Mouse (Mus musculus): ENCODE measurements at regions not wholly inside any gene's neighbourhood (a gene's known extent, or its start where the extent isn't known, plus 50 kb on each side); places are given as distances from the start of the nearest gene placed in this dataset.

DNA sequence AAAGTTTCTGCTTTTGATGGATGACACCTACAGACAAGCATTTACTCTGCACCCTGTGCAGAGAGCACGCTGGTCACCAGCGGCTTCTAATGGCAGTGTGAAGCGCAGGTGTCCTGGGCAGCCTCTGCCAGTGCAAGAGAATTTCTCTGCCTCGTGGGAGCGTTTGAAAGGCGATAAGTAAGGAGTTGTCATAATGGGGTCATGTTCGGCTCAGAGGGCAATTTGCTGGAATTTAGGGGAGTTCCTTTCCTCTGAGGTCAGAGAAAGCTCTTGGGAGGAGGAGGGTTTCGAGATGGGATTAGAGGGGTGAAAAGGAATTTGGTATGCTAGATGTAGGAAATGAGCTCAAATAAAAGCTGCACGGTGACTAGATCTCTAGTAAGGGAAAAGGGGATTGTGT, 144.5 kb downstream of the Ttc32 start:
- no peak for DNase-seq (ENCODE audit: low spot score in 2 of 2)

DNA sequence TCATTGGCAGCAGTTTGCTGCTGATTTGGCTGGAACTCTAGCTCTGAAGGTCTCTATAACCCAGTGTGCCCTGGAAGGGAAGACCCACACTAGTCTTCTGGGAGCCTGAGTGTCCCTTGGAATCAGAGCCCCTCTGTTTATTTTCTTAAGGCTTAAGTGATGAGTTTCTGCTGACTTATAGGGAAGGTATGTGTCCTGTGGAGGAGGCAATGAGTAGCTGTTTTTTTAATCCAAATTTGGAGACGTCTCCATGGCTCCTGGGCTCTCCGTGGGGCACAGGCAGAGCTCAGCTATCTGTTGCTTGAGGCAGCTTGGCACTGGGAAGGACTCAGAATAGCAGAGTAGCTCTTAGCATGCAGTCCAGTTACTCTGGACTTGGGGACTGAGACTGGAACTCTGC, 146.4 kb downstream of the Ttc32 start:
- DNase-seq (ENCODE audit: low spot score in 2 of 2) = no peak

DNA sequence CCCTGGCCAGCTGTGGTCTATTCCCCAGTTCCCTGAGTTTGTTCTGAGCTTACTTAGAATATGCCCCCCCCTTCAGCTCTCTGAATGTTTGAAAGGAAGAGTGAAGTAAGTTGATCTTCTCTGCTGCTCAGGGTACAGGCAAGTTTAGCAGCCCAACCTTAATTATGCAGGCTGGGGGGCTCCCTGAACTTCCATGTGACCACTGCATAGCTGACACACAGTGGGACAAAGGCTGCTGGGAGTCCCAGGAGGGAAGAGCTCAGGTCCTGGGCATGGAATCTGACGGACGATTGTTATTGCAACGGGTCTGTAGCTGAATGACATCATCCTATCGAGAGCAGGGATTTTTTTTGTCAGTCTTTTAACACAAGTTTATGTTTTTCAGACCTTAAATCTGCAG, 148.8 kb downstream of the Ttc32 start:
- DNase-seq (ENCODE audit: low spot score in 2 of 2) = no peak

DNA sequence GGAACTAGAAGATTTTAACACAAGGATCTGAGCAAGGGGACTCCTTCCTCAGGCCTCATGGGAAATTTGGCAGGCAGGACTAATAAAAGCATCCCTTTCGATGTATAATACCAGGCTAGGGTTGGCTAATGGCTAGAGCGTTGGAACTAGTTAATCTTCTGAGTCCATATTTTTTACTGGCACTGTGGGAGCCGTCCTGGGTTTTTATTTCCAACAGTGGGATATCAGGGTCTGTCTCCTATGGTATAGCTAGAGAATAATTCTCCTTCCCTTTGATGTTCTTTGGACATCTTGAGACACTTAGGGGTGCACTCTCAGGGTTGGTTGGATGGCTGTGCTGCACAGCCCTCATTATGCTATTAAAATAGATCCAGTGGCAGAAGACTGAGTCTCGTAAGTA, 150.9 kb downstream of the Ttc32 start:
- no peak for DNase-seq (ENCODE audit: low spot score in 2 of 2)

DNA sequence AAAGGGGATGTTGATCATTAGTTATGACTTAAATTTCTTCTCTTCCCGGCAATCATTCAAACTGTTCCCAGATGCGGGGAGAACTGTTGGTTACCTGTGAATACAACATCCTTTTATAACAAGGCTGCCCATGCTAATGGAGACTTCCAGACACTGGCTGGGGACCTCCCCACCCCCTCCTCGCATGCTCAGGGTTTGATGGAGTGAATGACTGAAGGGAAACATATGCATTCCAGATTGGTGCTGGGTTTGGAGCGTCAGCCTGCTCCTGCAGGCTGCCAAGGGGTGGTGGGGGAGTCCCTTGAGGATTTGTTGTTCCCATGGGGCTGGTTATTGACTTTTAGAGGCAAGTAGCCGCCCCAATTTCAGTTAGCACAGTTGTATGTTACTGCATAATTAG, 161.9 kb downstream of the Ttc32 start:
- DNase-seq (ENCODE audit: low spot score in 2 of 2) = no peak

DNA sequence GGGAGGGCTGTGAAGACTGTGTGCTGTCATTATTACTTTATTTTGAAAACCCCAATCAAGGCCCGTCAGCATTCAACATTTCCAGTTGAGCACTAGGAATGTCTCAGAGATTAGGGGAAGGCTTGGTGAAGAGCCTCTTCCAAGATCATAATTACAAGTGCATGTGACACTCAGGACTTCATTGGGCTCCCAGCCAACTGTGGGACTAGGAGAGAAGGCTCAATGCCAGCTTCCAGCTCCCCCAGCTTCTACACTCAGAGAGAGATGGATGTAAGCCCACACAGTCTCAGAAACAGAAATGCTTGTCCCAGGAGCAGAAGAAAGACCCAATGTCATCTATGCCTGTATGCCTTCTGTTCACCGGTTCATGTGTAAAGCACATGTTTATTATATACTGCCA, 169.5 kb downstream of the Ttc32 start:
- no peak for DNase-seq (ENCODE audit: low spot score in 2 of 2)

DNA sequence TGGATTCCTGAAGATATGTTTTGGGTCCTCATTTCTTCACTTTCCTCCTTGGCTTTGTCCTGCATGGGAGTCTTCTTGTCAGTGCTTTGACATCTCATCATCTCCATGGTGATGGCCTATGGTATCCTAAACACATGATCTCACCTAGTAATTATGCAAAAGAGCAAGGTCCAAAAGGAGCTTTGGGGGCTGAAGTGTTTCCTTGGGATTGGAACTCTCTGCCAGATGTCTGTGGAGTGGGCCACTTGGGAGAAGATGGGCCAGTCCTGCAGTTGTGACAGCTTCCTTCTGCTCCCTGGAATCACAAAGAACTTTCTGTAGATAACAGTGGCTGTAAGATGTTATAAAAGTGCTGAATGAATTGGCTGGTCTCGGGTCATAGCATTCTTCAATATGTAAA, 182.4 kb downstream of the Ttc32 start:
- DNase-seq (ENCODE audit: low spot score in 2 of 2) = no peak

DNA sequence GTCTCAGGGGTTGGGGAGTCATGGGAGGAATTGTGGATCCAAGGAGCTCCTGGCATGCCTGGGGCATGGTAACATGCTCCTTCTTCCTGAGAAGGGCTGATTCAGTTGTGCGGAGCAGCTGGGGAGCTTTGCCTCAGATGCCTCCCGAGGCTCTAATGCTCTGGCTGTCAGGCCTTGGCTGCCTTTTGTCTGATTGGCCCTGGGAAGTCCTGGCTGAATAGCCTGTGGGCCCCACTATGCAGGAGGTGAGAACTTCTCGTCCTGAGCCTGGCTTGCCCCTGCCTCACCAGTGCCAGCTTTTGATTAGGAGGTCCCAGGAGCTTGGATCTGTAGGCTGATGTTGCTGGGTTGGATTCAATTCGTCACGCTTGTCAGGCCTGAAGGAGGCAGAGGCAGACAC, 195.2 kb downstream of the Ttc32 start:
- no peak for DNase-seq (ENCODE audit: low spot score in 2 of 2)

DNA sequence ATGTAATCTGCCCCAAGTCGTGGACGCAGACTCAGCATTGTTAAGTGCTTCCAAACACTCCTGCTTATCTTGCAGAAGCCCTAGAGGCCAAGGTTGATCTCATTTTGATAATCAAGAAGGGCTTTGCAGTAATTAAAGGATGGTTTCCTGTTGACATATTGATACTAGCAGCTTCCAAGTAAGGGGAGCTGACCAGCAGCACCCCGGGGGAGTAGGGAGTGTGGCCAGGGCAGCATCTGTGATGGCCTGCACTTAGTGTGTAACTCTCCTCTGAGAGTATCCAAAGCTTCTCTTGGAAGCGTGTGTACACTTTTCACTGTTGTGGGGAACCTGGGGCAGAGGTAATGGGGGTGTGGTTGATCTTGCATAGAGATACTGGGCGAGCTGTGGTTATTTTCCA, 198.1 kb downstream of the Ttc32 start:
- DNase-seq (ENCODE audit: low spot score in 2 of 2) = no peak

DNA sequence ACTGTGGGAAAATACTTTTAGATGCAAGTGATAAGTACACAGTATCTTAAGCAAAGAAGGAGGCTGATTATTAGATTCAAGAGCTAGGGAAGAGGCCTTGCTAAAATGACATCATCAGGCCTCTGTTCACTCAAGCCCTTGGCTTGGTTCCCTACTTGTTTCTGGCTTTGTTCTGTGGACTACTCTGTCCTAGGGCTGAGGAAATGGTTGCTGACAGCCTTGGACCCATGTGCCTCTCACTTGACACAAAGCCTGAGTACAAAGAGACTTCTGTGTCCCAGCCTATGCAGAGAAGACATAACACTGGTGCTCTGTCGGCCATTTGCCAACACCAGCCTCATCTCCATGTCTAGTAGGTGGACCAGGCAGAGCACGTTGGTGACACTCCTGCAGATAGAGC, 198.7 kb downstream of the Ttc32 start:
- no peak for DNase-seq (ENCODE audit: low spot score in 2 of 2)

DNA sequence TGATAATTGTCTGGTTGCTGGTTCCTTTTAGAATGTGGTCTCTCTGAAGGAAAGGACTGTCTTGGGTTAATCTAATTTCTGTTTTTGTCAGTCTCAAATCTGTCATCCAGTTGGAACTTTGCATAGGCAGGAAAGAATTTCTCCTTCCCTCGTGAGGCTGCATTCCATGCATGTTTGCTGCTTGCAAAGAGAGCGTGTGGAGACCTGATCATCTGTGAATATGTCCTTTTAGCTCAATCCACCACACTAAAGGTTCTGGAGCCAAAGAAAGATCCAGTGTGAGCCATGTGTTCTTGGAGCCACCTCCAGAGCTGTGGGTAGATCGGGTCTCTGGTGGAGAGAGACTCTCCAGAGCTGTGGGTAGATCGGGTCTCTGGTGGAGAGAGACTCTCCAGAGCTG, 200.2 kb downstream of the Ttc32 start:
- DNase-seq (ENCODE audit: low spot score in 2 of 2) = no peak

DNA sequence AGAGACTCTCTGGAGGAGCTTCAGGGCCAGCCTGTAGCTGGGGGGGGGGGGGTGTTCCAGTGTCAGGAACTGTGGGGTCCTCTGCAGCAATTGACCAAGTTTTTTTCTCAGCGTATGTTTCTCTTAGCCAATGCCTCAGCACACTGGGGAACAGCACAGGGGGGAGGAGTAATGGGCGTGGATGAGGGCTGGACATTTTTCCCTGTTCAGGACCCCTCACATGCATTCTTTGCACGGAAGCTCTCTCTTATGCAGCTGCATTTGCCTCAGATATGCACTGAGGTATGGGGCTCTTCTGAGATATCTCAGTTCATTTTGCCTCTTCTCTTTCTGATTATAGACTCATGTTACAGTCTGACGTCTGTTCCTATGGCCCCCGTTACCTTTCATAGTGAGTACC, 200.8 kb downstream of the Ttc32 start:
- no peak for DNase-seq (ENCODE audit: low spot score in 2 of 2)

DNA sequence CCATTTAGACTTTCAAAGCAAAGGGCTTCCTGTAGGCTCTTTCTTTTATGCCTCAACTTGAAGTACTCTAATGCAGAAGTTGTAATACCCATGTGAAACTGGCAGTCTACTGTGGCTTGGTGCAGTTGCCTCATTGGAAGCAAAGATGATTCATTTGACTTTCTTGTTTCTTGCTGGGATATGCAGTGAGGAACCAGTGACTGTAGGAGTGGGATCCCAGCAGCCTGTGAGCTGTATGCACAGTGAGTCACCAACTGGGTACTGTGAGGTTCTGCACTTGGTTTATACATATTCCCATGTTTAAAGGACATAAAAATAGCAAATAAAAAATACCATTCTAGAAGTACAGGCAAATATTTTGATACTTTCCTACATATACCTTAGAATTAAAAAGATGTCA, 202.6 kb downstream of the Ttc32 start:
- no peak for DNase-seq (ENCODE audit: low spot score in 2 of 2)

DNA sequence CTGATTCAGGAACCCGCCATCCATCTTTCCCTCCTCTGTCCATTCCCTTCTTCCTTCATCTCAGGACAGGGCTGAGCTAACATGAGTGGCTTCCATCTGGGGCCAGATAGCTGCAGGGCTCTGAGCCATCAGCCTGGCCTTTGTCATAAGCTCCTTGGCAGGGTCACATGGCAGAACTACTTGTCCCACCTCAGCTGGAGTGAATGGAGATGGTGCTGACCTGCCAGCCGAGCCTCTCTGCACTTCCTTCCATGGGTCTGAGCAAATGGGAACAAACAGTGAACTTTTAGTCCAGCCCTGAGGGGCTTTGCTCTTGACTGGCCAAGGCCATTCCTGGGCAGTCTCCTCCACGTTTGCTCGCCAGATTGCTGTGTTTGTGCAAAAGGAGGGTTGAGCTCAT, 206.1 kb downstream of the Ttc32 start:
- DNase-seq (ENCODE audit: low spot score in 2 of 2) = no peak

DNA sequence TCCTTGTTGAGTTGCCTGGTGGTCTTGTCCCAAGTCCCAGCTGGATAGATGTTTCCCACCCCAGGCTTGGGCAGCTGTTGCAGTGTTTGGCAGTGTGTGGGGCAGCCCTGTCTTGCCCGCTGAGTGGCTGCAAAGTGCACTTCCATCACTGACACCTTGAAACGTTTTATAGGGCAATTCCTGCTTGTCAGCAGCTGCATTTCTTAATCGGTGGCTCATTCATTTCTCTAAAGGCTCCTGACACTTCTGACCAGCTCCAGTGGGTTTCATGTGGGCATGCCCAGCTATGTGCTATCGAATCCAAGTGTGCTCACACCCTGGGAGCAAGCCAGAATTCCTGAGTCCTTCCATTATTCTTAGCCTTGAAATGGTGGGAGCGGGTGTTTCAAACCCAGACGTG, 207.7 kb downstream of the Ttc32 start:
- no peak for DNase-seq (ENCODE audit: low spot score in 2 of 2)

DNA sequence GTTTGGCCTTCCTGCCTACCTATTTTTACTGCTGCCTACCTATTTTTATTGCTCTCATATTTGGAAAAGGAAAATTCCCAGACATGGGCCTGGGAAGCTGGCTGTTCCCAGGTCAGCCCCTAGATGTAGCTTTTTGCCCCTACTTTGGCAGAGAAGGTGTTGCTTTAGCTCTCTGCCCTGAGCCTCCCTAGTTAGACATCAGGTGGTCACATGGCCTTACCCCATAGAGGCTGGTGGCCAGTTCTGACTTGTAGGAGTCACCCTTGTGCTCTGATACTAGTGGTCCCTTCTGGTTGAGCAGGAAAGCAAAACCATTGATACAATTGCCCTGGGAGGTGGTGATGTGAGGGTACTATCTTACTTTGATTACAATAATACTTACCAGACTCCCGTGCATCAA, 208.2 kb downstream of the Ttc32 start:
- no peak for DNase-seq (ENCODE audit: low spot score in 2 of 2)

DNA sequence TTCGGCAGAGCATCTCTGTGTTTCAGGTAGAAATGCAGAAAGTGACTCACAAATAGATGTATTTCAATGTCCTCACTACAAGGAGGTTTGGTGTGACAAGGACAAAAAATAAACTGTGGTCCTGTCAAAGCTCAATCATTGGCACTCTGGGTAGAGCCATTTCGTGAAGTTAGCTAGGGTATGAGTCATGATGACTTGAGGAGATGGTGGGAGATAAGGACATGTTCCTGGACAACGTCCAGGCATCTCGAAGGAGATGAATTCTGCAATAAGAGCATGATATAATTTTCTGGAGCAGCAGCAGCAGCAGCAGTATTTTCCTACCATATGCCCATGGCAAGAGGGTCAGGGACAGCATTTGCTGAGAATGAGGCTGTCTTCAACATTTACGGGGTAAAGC, 217.7 kb downstream of the Ttc32 start:
- DNase-seq (ENCODE audit: low spot score in 2 of 2) = no peak

DNA sequence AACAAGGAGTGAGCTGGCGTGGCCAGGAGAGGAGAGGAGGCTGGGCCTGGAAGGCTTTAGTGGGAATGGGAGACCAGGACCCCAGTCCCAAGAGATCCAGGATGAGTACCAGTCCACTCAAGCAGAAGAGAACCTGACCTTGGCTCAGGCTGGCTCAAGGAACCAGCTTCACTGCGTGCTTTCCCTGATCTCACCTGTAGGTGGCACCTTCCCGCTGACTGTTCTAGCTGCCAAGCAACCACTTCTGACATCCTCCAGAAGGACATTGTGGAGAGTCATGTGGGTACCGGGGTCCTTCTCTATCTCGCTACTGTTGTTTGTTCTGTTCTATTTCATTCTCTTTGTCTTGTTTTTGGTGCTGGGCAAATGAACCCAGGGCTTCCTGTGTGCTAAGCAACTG, 222.0 kb downstream of the Ttc32 start:
- peak; percentile 46 to 47 for DNase-seq (ENCODE audit: low spot score in 2 of 2)

DNA sequence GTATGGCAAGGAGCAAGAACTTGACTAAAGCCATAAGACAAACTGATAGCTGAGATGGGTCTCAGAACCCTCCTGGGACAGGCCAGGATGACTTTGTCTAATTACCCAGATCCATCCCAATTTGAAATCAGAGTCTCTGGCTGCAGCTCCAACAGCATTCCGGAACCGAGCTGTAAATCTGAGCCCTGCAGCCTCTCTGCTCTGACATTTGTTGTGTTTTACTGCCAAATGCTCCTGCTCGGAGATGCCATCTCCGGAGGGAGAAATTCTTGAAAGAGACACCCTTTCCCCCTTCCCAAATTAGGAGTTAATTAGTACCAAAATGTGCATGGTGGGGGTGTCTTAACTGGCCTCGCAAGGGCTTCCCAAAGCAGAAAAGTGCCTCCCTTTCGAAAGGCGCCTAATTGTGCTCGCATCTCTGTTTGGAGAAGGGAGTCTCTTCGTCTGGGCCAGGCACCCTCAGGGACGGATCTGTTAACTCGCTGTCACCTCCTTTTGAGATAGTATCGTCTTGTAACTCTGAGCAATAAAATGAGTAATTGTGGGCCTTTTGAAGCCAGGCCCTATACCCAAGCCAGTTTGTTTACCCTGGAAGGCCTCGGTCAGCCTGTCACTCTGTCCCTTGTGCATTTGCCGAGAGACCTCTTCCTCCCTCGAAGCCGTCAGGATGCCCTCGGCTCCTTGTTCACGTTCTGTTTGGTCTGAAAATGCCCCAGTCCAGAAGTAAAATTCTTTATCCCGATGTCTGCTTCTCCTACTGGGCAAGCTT, 223.7 kb downstream of the Ttc32 start:
- no peak for DNase-seq (ENCODE audit: low spot score in 2 of 2)

DNA sequence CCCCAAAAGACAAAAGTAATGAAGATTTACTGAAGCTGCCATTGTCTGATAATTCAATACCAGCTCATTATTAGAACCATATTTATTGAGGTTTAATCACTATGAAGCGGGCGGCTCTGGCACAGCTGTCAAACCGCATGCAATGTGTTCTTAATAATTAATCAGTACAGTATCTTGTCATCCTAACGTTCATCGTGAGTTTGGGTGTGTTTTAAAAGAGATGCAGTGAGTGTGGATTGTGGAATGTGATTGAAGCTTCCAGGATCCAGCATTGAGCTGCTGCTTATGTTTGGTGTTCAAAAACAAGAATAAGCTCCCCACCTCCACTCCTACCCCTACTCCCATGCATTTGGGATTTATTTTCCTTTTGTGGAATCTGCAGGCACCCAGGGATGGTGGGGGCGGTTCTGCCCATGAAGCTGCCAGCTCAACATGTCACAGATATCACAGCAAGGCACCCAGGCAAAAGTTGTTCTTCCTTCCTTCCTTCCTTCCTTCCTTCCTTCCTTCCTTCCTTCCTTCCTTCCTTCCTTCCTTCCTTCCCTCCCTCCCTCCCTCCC, 224.6 kb downstream of the Ttc32 start:
- no peak for DNase-seq (ENCODE audit: low spot score in 2 of 2)

DNA sequence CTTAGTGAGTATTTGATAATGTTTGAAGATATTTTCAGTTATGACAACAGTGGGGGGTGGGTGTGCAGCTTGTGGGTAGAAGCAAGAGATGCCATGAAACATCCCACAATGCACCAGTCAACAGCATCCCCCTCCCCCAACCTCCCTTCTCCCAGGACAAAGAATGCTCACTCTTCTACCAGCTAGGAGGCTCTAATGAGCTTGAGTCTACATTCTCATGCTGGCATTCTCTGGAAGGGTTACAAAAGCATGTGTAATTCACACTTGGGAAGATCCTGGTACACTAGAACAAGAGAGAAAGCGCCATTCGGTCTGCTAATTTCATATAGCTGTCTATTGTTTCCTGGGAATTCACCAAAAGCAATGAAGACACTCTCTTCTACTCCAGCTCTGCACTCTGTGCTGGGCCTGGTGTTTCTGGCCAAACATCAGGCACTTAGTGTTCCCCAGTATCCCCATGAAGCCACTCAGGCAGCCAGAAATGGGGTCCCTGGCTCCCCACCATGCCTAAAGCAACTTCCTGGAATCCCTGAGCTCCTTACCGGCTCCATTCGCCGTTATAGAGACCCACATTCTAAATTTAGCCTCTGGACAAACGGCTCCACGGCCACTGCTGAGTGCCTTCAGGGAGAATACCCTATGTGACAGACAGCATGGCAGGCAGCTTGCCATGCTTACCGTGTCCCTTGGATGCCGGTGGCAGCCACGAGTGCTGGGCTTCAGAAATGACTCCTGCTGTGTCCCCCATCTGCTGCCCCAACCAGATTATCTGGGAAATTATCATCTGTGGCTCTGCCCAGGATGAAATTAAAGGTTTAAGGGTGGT, 226.1 kb downstream of the Ttc32 start:
- no peak for DNase-seq (ENCODE audit: low spot score in 2 of 2)

DNA sequence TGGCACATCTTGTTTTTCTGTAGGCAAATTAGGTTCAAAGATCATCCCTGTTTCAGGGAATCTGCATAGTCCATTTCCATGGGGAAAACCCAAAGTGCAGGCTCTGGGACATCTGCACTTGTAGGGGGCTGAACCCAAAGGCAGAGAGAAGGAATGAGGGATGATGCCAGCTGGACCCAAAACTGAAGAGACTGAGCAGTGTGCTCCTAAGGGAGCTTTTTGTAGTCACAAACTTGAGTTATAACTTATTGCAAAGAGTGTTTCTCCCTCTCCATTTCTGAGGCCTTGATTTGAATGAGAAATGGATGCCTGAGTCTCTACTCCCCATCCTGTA, 226.7 kb downstream of the Ttc32 start:
- DNase-seq (ENCODE audit: low spot score in 2 of 2) = no peak

DNA sequence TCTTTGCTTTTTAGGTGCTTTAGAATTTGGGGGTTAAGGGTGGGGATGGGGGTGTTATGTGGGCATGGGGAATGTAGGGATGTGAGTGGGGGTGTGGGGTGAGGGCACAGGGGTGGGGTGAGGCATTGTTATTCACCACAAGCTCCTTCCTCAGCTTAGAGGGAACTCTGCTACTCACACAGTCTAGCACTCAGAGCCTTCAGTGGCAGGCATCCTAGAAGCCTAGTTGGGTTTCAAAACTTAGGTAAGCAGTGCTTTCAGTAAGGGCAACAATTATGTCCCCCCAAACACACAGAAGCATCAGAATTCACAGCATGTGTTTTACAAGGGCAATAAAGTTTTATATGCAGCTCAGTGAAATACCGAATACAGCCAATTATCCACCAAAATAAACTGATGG, 228.4 kb downstream of the Ttc32 start:
- DNase-seq (ENCODE audit: low spot score in 2 of 2) = no peak

Measured in layer of hippocampus, postnatal 10 days (tissue).